Mouse (Mus musculus) CH12.LX (cell line): ENCODE results near the gene Nup205. TPM values are rescaled to one million over a fixed set of nuclear protein-coding genes. Genes with fewer than 3 reads are reported as not detected.
A peak's percentile ranks its signal among the peaks of the same experiment; 100 is the strongest.

Experiments used
- DNase-seq: peaks from one replicate; pipeline ENCODE4 v3.0.0-alpha.2; 2013; ENCODE audit errors: extremely low read depth
- H3K27ac ChIP-seq: 2 replicates; pipeline ENCODE4 v1.5.1; 2012; ENCODE audit warnings: low read depth, mild to moderate bottlenecking, control low read depth, moderate library complexity; ENCODE audit not compliant: insufficient read depth
- H3K27me3 ChIP-seq: replicated peaks from 2 replicates; pipeline ENCODE3; 2012; ENCODE audit warnings: inconsistent platforms
- H3K36me3 ChIP-seq, 2 experiments: replicated peaks in 1 of 2; 2 replicates each; pipeline versions ENCODE3 to v1.6.1; 2012; ENCODE audit warnings: inconsistent platforms in 1 of 2, low read length in 1 of 2, mild to moderate bottlenecking in 1 of 2, mixed read lengths in 1 of 2, moderate library complexity in 1 of 2; ENCODE audit not compliant: control insufficient read depth in 1 of 2, insufficient read depth in 1 of 2
- H3K4me1 ChIP-seq, 2 experiments: 2 replicates each; pipeline ENCODE4 v1.6.1; 2012; ENCODE audit warnings: inconsistent platforms in 1 of 2, moderate library complexity in 1 of 2; ENCODE audit not compliant: insufficient read depth in 2 of 2, control insufficient read depth in 1 of 2
- H3K4me2 ChIP-seq: 2 replicates; pipeline ENCODE4 v1.6.1; 2012; ENCODE audit warnings: low read depth, mild to moderate bottlenecking, control low read depth; ENCODE audit not compliant: poor library complexity, insufficient read depth, severe bottlenecking
- H3K4me3 ChIP-seq, 3 experiments: fragments of 150-350 bp in 1 of 3; sonication (generic) in 1 of 3; replicated peaks in 1 of 3; 2 replicates each; pipeline versions ENCODE3 to v1.5.1; 2011 to 2012; ENCODE audit warnings: low read depth in 2 of 3, low read length in 2 of 3, mild to moderate bottlenecking in 2 of 3, moderate library complexity in 2 of 3, control low read depth in 1 of 3, improper control_type of control experiment in 1 of 3, inconsistent platforms in 1 of 3, mixed read lengths in 1 of 3; ENCODE audit not compliant: poor library complexity in 1 of 3
- H3K79me2 ChIP-seq: replicated peaks from 2 replicates; pipeline ENCODE4 v1.6.1; 2012; ENCODE audit warnings: mild to moderate bottlenecking, moderate library complexity; ENCODE audit not compliant: control insufficient read depth, poor library complexity, insufficient read depth, severe bottlenecking; ENCODE audit errors: extremely low read depth
- H3K9ac ChIP-seq: 2 replicates; pipeline ENCODE4 v1.6.1; 2012; ENCODE audit warnings: low read depth, mild to moderate bottlenecking, control low read depth, moderate library complexity; ENCODE audit not compliant: insufficient read depth
- H3K9me3 ChIP-seq: replicated peaks from 2 replicates; pipeline ENCODE3; 2012; ENCODE audit warnings: low read length, inconsistent platforms, mixed read lengths
- BHLHE40 ChIP-seq: IDR thresholded peaks from 2 replicates; pipeline ENCODE4 v1.6.1; 2011; ENCODE audit warnings: mild to moderate bottlenecking, low read depth, low read length, improper control_type of control experiment
- CHD1 ChIP-seq: IDR thresholded peaks from 2 replicates; pipeline ENCODE4 v1.6.1; 2012; ENCODE audit warnings: low read depth, low read length, improper control_type of control experiment, inconsistent platforms
- CHD2 ChIP-seq: IDR thresholded peaks from 2 replicates; pipeline ENCODE4 v1.6.1; 2011; ENCODE audit warnings: low read length, improper control_type of control experiment
- CTCF ChIP-seq, 2 experiments: IDR thresholded peaks in 1 of 2; conservative IDR thresholded peaks in 1 of 2; 2 replicates each; pipeline ENCODE4 v1.5.1; 2011 to 2012; ENCODE audit warnings: low read depth in 2 of 2, low read length in 2 of 2, improper control_type of control experiment in 1 of 2, inconsistent platforms in 1 of 2, mild to moderate bottlenecking in 1 of 2, moderate library complexity in 1 of 2
- ELF1 ChIP-seq: IDR thresholded peaks from 2 replicates; pipeline ENCODE4 v1.6.1; 2014; ENCODE audit warnings: low read depth, mild to moderate bottlenecking, inconsistent platforms, low read length, improper control_type of control experiment
- ETS1 ChIP-seq: conservative IDR thresholded peaks from 2 replicates; pipeline ENCODE4 v1.6.1; 2012; ENCODE audit warnings: low read depth, mild to moderate bottlenecking, inconsistent platforms, low read length, improper control_type of control experiment, moderate library complexity
- GABPA ChIP-seq: IDR thresholded peaks from 2 replicates; pipeline ENCODE4 v1.6.1; 2012; ENCODE audit warnings: low read depth, low read length, improper control_type of control experiment, inconsistent platforms; ENCODE audit not compliant: insufficient replicate concordance
- HCFC1 ChIP-seq: IDR thresholded peaks from 2 replicates; pipeline ENCODE4 v1.6.1; 2012; ENCODE audit warnings: low read depth, mild to moderate bottlenecking, inconsistent platforms, low read length, improper control_type of control experiment
- IRF4 ChIP-seq: IDR thresholded peaks from 2 replicates; pipeline ENCODE4 v1.6.1; 2014; ENCODE audit warnings: low read depth, mild to moderate bottlenecking, inconsistent platforms, low read length, improper control_type of control experiment
- JUN ChIP-seq: IDR thresholded peaks from 2 replicates; pipeline ENCODE4 v1.6.1; 2011; ENCODE audit warnings: low read depth, mild to moderate bottlenecking, low read length, improper control_type of control experiment, moderate library complexity; ENCODE audit not compliant: insufficient read depth
- JUND ChIP-seq: conservative IDR thresholded peaks from 2 replicates; pipeline ENCODE4 v1.6.1; 2011; ENCODE audit warnings: low read depth, low read length, improper control_type of control experiment
- KAT2A ChIP-seq: IDR thresholded peaks from 2 replicates; pipeline ENCODE4 v1.6.1; 2012; ENCODE audit warnings: low read length, improper control_type of control experiment, inconsistent platforms; ENCODE audit not compliant: insufficient replicate concordance
- MAFK ChIP-seq: IDR thresholded peaks from 2 replicates; pipeline ENCODE4 v1.6.1; 2011; ENCODE audit warnings: low read length, improper control_type of control experiment; ENCODE audit not compliant: insufficient replicate concordance
- MAX ChIP-seq: IDR thresholded peaks from 2 replicates; pipeline ENCODE4 v1.6.1; 2011; ENCODE audit warnings: low read length, improper control_type of control experiment
- MEF2A ChIP-seq: IDR thresholded peaks from 2 replicates; pipeline ENCODE4 v1.6.1; 2014; ENCODE audit warnings: low read depth, mild to moderate bottlenecking, inconsistent platforms, low read length, improper control_type of control experiment, borderline replicate concordance
- MYC ChIP-seq: IDR thresholded peaks from 2 replicates; pipeline ENCODE4 v1.6.1; 2011; ENCODE audit warnings: low read depth, mild to moderate bottlenecking, improper control_type of control experiment, low read length
- NELFE ChIP-seq: IDR thresholded peaks from 2 replicates; pipeline ENCODE4 v1.6.1; 2011; ENCODE audit warnings: low read depth, low read length, improper control_type of control experiment
- NRF1 ChIP-seq: IDR thresholded peaks from 2 replicates; pipeline ENCODE4 v1.6.1; 2014; ENCODE audit warnings: low read depth, mild to moderate bottlenecking, inconsistent platforms, low read length, improper control_type of control experiment, moderate library complexity
- PAX5 ChIP-seq: IDR thresholded peaks from 2 replicates; pipeline ENCODE4 v1.6.1; 2012; ENCODE audit warnings: low read length, inconsistent platforms, mixed read lengths
- POLR2A ChIP-seq: IDR thresholded peaks from 2 replicates; pipeline ENCODE4 v1.6.1; 2011; ENCODE audit warnings: low read depth, mild to moderate bottlenecking, improper control_type of control experiment, low read length
- RAD21 ChIP-seq: IDR thresholded peaks from 2 replicates; pipeline ENCODE4 v1.6.1; 2011; ENCODE audit warnings: low read depth, mild to moderate bottlenecking, low read length, improper control_type of control experiment, moderate library complexity
- RCOR1 ChIP-seq: conservative IDR thresholded peaks from 2 replicates; pipeline ENCODE4 v1.6.1; 2012; ENCODE audit warnings: low read depth, mild to moderate bottlenecking, inconsistent platforms, low read length, improper control_type of control experiment
- SIN3A ChIP-seq: IDR thresholded peaks from 2 replicates; pipeline ENCODE4 v1.6.1; 2012; ENCODE audit warnings: low read length, improper control_type of control experiment, inconsistent platforms
- SMC3 ChIP-seq: IDR thresholded peaks from 2 replicates; pipeline ENCODE4 v1.6.1; 2011; ENCODE audit warnings: low read depth, low read length, improper control_type of control experiment
- TBP ChIP-seq: conservative IDR thresholded peaks from 2 replicates; pipeline ENCODE4 v1.6.1; 2011; ENCODE audit warnings: low read depth, low read length, improper control_type of control experiment
- TCF12 ChIP-seq: IDR thresholded peaks from 2 replicates; pipeline ENCODE4 v1.6.1; 2014; ENCODE audit warnings: low read depth, mild to moderate bottlenecking, inconsistent platforms, low read length, improper control_type of control experiment
- UBTF ChIP-seq: IDR thresholded peaks from 2 replicates; pipeline ENCODE4 v1.6.1; 2012; ENCODE audit warnings: low read depth, mild to moderate bottlenecking, inconsistent platforms, low read length, improper control_type of control experiment, moderate library complexity
- USF1 ChIP-seq: IDR thresholded peaks from 2 replicates; pipeline ENCODE4 v1.6.1; 2014; ENCODE audit warnings: low read depth, mild to moderate bottlenecking, inconsistent platforms, low read length, improper control_type of control experiment
- USF2 ChIP-seq: conservative IDR thresholded peaks from 2 replicates; pipeline ENCODE4 v1.6.1; 2011; ENCODE audit warnings: low read depth, low read length, improper control_type of control experiment
- ZKSCAN1 ChIP-seq: IDR thresholded peaks from 2 replicates; pipeline ENCODE4 v1.6.1; 2012; ENCODE audit warnings: low read depth, inconsistent platforms, low read length, improper control_type of control experiment, borderline replicate concordance
- dilution Hi-C: fragments of 300-500 bp; cut with MboI; formaldehyde crosslinking; loops from 2 replicates; pipeline ENCODE4 v1.14.3; 2020; ENCODE audit warnings: low sequenced_read_pairs; ENCODE audit not compliant: extremely low pct_unique_long_range_greater_than_20kb, extremely low pct_ligation_motif_present
- in situ Hi-C: fragments of 300-500 bp; cut with MboI; formaldehyde crosslinking; loops from 3 replicates; pipeline ENCODE4 v1.14.3; 2019; ENCODE audit warnings: low sequenced_read_pairs, low pct_ligation_motif_present, low pct_unique_long_range_greater_than_20kb, mixed read lengths
- polyA plus RNA-seq: library from polyadenylated mRNA; unstranded; fragments of >175 nt; gene quantifications from 2 replicates; pipeline ENCODE4 v1.2.1, GENCODE M21; 2012; ENCODE audit warnings: low read depth; ENCODE audit not compliant: insufficient read length
- total RNA-seq, 2 experiments: library from RNA; depleted of rRNA; stranded (reverse); fragments of 300-350 nt in 1 of 2; fragments of >200 nt in 1 of 2; gene quantifications; 2 replicates each; pipeline ENCODE4 v1.2.3; 2012 to 2014

Gene Nup205
- total and polyA plus RNA-seq, 3 experiments = 82.0 to 121 (median 108) TPM

DNA sequence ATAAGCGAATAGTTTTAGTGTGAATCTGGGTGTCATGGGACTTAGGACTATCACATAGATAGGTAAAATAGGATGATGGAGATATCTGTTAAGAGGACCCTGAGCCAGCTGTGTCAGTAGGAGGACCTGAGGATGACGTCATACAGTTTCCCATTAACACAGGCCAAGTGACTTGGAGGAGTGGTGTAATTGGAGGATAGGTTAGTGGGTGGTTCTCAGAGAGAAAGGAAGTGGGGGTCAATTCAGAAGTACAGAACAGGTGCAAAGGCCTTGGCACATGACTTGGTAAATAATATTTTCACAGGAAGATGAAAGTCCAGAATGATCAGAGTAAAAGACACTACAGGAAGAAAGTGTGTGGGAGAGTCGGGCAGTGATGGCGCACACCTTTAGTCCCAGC is 4.0 kb upstream of the Nup205 start:
- H3K27me3 ChIP-seq = no peaks in the 10 kb centered on the region
- peaks cover 4 to 16% of the 10 kb centered on the region in 2 experiments; a peak in 3 of 4 replicates for H3K4me1 ChIP-seq
- dilution Hi-C loops = no loop called here
- TF ChIP-seq SIN3A = no peak
- TF ChIP-seq USF1 = no peak
- peak; percentile 68 for TF ChIP-seq JUND
- no peak for TF ChIP-seq SMC3
- no peak for TF ChIP-seq CTCF (conservative IDR thresholded peaks at IDR 0.05 in 1 of 2, IDR thresholded peaks at IDR 0.05 in 1 of 2; ENCODE audit: low read depth in 2 of 2, low read length in 2 of 2)
- TF ChIP-seq BHLHE40 = peak; percentile 52; the same call in 1 of the 2 replicates
- TF ChIP-seq KAT2A = no peak
- peak; percentile 49; the same call in 1 of the 2 replicates for TF ChIP-seq JUN
- H3K4me2 ChIP-seq = no peak overlapping the region
- H3K27ac ChIP-seq = no peak overlapping the region
- no peaks in the 10 kb centered on the region for H3K36me3 ChIP-seq
- peak; percentile 35 for DNase-seq
- in situ Hi-C loops = loop anchor here (5.0 kb wide), 1 partner anchor 36 kb away; no protein-coding TSS in a partner anchor
- H3K9ac ChIP-seq = no peak overlapping the region
- no peak overlapping the region for H3K4me3 ChIP-seq
- H3K9me3 ChIP-seq = no peaks in the 10 kb centered on the region
- H3K79me2 ChIP-seq = peaks cover 5% of the 10 kb centered on the region; the same call in 1 of the 2 replicates

DNA sequence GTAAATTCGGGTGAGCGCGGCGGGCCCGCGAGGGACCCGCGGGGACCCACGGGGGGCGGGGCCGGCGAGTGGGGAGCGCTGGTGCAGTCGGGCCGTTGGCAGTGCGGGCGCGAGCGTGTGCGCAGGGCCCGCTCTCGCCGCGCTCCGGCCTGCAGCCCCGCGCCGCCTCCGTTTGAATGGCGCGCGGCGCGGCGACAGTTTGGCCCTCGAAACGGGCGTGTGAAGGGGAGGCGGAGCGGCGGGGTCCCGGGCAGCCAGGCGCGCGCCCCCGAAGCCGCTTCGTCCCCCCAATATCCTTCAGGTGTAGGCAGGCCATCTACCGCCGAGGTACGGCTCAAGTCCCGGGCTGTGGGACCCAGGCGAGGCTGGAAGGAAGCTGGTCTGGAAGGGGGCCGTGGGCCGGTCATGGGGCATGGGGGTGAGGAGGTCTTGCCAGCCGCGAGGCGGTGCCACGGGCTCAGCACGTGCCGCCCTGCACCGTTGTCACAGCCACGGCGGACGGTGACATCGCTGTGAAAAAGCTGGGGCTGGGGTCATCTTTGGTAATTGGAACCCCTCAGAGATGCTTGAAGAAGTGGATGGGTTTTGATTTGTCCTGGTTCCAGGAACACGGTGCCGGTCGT is 540 bp downstream of the Nup205 start:
- H3K9ac ChIP-seq = peak overlapping the region; percentile 90
- no peaks in the 10 kb centered on the region for H3K27me3 ChIP-seq
- peaks cover 48% of the 10 kb centered on the region for H3K79me2 ChIP-seq
- peak overlapping the region; percentile 71 to 95 (median 89) for H3K4me3 ChIP-seq
- peak; percentile 44 for DNase-seq
- in situ Hi-C loops (no loop called here), dilution Hi-C loops (no loop called here)
- peak overlapping the region; percentile 25 for H3K4me2 ChIP-seq
- H3K27ac ChIP-seq = peak overlapping the region; percentile 91
- no peaks in the 10 kb centered on the region for H3K9me3 ChIP-seq
- H3K4me1 ChIP-seq = peaks cover 5 to 41% of the 10 kb centered on the region in 2 experiments
- peaks cover 0 to 17% of the 10 kb centered on the region in 2 experiments for H3K36me3 ChIP-seq
- TF ChIP-seq NRF1 (peak; percentile 4; the same call in 1 of the 2 replicates), TBP (no peak), IRF4 (0 out of 2 replicates have a peak, but pooled peaks have one; percentile 12), JUND (no peak), CTCF (conservative IDR thresholded peaks at IDR 0.05 in 1 of 2, IDR thresholded peaks at IDR 0.05 in 1 of 2; ENCODE audit: low read depth in 2 of 2, low read length in 2 of 2) (no peak), USF2 (no peak), HCFC1 (no peak), SIN3A (peak; percentile 54; the same call in 1 of the 2 replicates), TCF12 (no peak), CHD1 (no peak), MAX (peak; percentile 93), RCOR1 (no peak), KAT2A (no peak), MYC (peak; percentile 86), NELFE (0 out of 2 replicates have a peak, but pooled peaks have one; percentile 62), PAX5 (no peak), GABPA (no peak), ZKSCAN1 (no peak), MEF2A (no peak), CHD2 (no peak), UBTF (0 out of 2 replicates have a peak, but pooled peaks have one; percentile 21), SMC3 (no peak), USF1 (no peak), RAD21 (no peak), MAFK (no peak), ETS1 (no peak), POLR2A (peak; percentile 4; the same call in 1 of the 2 replicates), ELF1 (no peak)
